Mouse (Mus musculus): ENCODE measurements around the gene Arrdc5. TPM values are rescaled to one million over a fixed set of nuclear protein-coding genes. Genes with fewer than 3 reads are reported as not detected.

Arrdc5 gene
- polyA plus RNA-seq, 1 experiment from 2014 or later: 0.21 TPM

- Histone ChIP-seq H3K27me3 (ENCODE audit: control insufficient read depth, insufficient read depth, low read length) (no peaks in the 10 kb centered on the region), H3K27ac (ENCODE audit: low read length) (peak overlapping the region; percentile 95), H3K4me1 (ENCODE audit: control insufficient read depth, insufficient read depth, low read length) (peaks cover 26% of the 10 kb centered on the region), H3K9me3 (replicated peaks; ENCODE audit: control insufficient read depth, low read length) (no peaks in the 10 kb centered on the region), H3K9ac (ENCODE audit: low read length) (peak overlapping the region; percentile 86), H3K36me3 (ENCODE audit: control insufficient read depth, insufficient read depth) (peaks cover 24% of the 10 kb centered on the region), H3K4me2 (ENCODE audit: low read depth, low read length) (peak overlapping the region; percentile 90), H3K4me3 (ENCODE audit: low read length) (peak overlapping the region; percentile 57)
- no peak for ATAC-seq (replicated peaks; ENCODE audit: extremely low read depth, insufficient read depth, low FRiP score)
- 40% methylated on average over 3 of the region's 3 CpGs for WGBS
These were observed 11.2 kb downstream of the Arrdc5 start for GRCm38 (mm10) chr17:56288866-56289265.

- peak overlapping the region; percentile 62 for H3K9ac ChIP-seq (ENCODE audit: low read length)
These were observed 12.3 kb downstream of the Arrdc5 start for GRCm38 (mm10) chr17:56287830-56288229.

GRCm38 (mm10) chr17:56285995-56286394, 14.1 kb downstream of the Arrdc5 start:
- WGBS: 91% methylated on average over 11 of the region's 11 CpGs
- Histone ChIP-seq H3K4me2 (ENCODE audit: low read depth, low read length) (no peak overlapping the region), H3K27ac (ENCODE audit: low read length) (no peak overlapping the region), H3K27me3 (ENCODE audit: control insufficient read depth, insufficient read depth, low read length) (no peaks in the 10 kb centered on the region), H3K9ac (ENCODE audit: low read length) (no peak overlapping the region), H3K4me3 (ENCODE audit: low read length) (no peak overlapping the region), H3K9me3 (replicated peaks; ENCODE audit: control insufficient read depth, low read length) (no peaks in the 10 kb centered on the region; the same call in 1 of the 2 replicates), H3K36me3 (ENCODE audit: control insufficient read depth, insufficient read depth) (peaks cover 33% of the 10 kb centered on the region), H3K4me1 (ENCODE audit: control insufficient read depth, insufficient read depth, low read length) (peaks cover 23% of the 10 kb centered on the region)
- no peak for ATAC-seq (replicated peaks; ENCODE audit: extremely low read depth, insufficient read depth, low FRiP score)

More at GRCm38 (mm10) chr17:56287830-56288229, 12.3 kb downstream of the Arrdc5 start:
- 0 out of 2 replicates have a peak, but pooled peaks have one; percentile 10 for ATAC-seq (replicated peaks; ENCODE audit: extremely low read depth, insufficient read depth, low FRiP score)
- Histone ChIP-seq H3K9me3 (replicated peaks; ENCODE audit: control insufficient read depth, low read length) (no peaks in the 10 kb centered on the region), H3K4me1 (ENCODE audit: control insufficient read depth, insufficient read depth, low read length) (peaks cover 26% of the 10 kb centered on the region), H3K4me2 (ENCODE audit: low read depth, low read length) (peak overlapping the region; percentile 90), H3K27me3 (ENCODE audit: control insufficient read depth, insufficient read depth, low read length) (no peaks in the 10 kb centered on the region), H3K36me3 (ENCODE audit: control insufficient read depth, insufficient read depth) (peaks cover 28% of the 10 kb centered on the region), H3K27ac (ENCODE audit: low read length) (peak overlapping the region; percentile 95), H3K4me3 (ENCODE audit: low read length) (peak overlapping the region; percentile 18; the same call in 1 of the 2 replicates)
- WGBS: 36% methylated on average over 3 of the region's 3 CpGs

GRCm38 (mm10) chr17:56283316-56283715, 16.8 kb downstream of the Arrdc5 start:
- Histone ChIP-seq H3K4me3 (ENCODE audit: low read length) (no peak overlapping the region), H3K27me3 (ENCODE audit: control insufficient read depth, insufficient read depth, low read length) (no peaks in the 10 kb centered on the region), H3K36me3 (ENCODE audit: control insufficient read depth, insufficient read depth) (peaks cover 41% of the 10 kb centered on the region), H3K27ac (ENCODE audit: low read length) (no peak overlapping the region), H3K4me2 (ENCODE audit: low read depth, low read length) (no peak overlapping the region), H3K9ac (ENCODE audit: low read length) (no peak overlapping the region), H3K4me1 (ENCODE audit: control insufficient read depth, insufficient read depth, low read length) (peaks cover 13% of the 10 kb centered on the region), H3K9me3 (replicated peaks; ENCODE audit: control insufficient read depth, low read length) (no peaks in the 10 kb centered on the region; the same call in 1 of the 2 replicates)
- ATAC-seq (replicated peaks; ENCODE audit: extremely low read depth, insufficient read depth, low FRiP score): no peak
- 89% methylated on average over 8 of the region's 8 CpGs for WGBS

GRCm38 (mm10) chr17:56282802-56283201, 17.3 kb downstream of the Arrdc5 start:
- WGBS: 86% methylated on average over 4 of the region's 4 CpGs
- ATAC-seq (replicated peaks; ENCODE audit: extremely low read depth, insufficient read depth, low FRiP score): no peak
- Histone ChIP-seq H3K9me3 (replicated peaks; ENCODE audit: control insufficient read depth, low read length) (no peaks in the 10 kb centered on the region; the same call in 1 of the 2 replicates), H3K9ac (ENCODE audit: low read length) (no peak overlapping the region), H3K4me1 (ENCODE audit: control insufficient read depth, insufficient read depth, low read length) (peaks cover 12% of the 10 kb centered on the region), H3K4me2 (ENCODE audit: low read depth, low read length) (no peak overlapping the region), H3K36me3 (ENCODE audit: control insufficient read depth, insufficient read depth) (peaks cover 41% of the 10 kb centered on the region), H3K27ac (ENCODE audit: low read length) (no peak overlapping the region), H3K27me3 (ENCODE audit: control insufficient read depth, insufficient read depth, low read length) (no peaks in the 10 kb centered on the region), H3K4me3 (ENCODE audit: low read length) (no peak overlapping the region)

GRCm38 (mm10) chr17:56281193-56281592, 18.9 kb downstream of the Arrdc5 start:
- no peak for ATAC-seq (replicated peaks; ENCODE audit: extremely low read depth, insufficient read depth, low FRiP score)
- WGBS: 90% methylated on average over 12 of the region's 12 CpGs
- no peak overlapping the region for H3K9ac ChIP-seq (ENCODE audit: low read length)
- no peak overlapping the region for H3K4me2 ChIP-seq (ENCODE audit: low read depth, low read length)
- no peaks in the 10 kb centered on the region for H3K27me3 ChIP-seq (ENCODE audit: control insufficient read depth, insufficient read depth, low read length)
- H3K36me3 ChIP-seq (ENCODE audit: control insufficient read depth, insufficient read depth): peaks cover 38% of the 10 kb centered on the region
- peaks cover 18% of the 10 kb centered on the region for H3K4me1 ChIP-seq (ENCODE audit: control insufficient read depth, insufficient read depth, low read length)
- no peak overlapping the region for H3K4me3 ChIP-seq (ENCODE audit: low read length)
- H3K9me3 ChIP-seq (replicated peaks; ENCODE audit: control insufficient read depth, low read length): no peaks in the 10 kb centered on the region; the same call in 1 of the 2 replicates
- no peak overlapping the region for H3K27ac ChIP-seq (ENCODE audit: low read length)

- H3K4me2 ChIP-seq (ENCODE audit: low read depth, low read length): no peak overlapping the region
- peak overlapping the region; percentile 62 for H3K27ac ChIP-seq (ENCODE audit: low read length)
- WGBS: 71% methylated on average over 12 of the region's 12 CpGs
- H3K9me3 ChIP-seq (replicated peaks; ENCODE audit: control insufficient read depth, low read length): no peaks in the 10 kb centered on the region; the same call in 1 of the 2 replicates
- H3K4me1 ChIP-seq (ENCODE audit: control insufficient read depth, insufficient read depth, low read length): peaks cover 18% of the 10 kb centered on the region
- no peaks in the 10 kb centered on the region for H3K27me3 ChIP-seq (ENCODE audit: control insufficient read depth, insufficient read depth, low read length)
- no peak overlapping the region for H3K9ac ChIP-seq (ENCODE audit: low read length)
- no peak overlapping the region for H3K4me3 ChIP-seq (ENCODE audit: low read length)
- no peak for ATAC-seq (replicated peaks; ENCODE audit: extremely low read depth, insufficient read depth, low FRiP score)
- peaks cover 22% of the 10 kb centered on the region for H3K36me3 ChIP-seq (ENCODE audit: control insufficient read depth, insufficient read depth)
These were observed 20.5 kb downstream of the Arrdc5 start for GRCm38 (mm10) chr17:56279481-56280155.

GRCm38 (mm10) chr17:56278340-56278739, 21.7 kb downstream of the Arrdc5 start:
- Histone ChIP-seq H3K27ac (ENCODE audit: low read length) (peak overlapping the region; percentile 94), H3K4me1 (ENCODE audit: control insufficient read depth, insufficient read depth, low read length) (peaks cover 23% of the 10 kb centered on the region), H3K9ac (ENCODE audit: low read length) (peak overlapping the region; percentile 35; the same call in 1 of the 2 replicates), H3K4me2 (ENCODE audit: low read depth, low read length) (no peak overlapping the region), H3K9me3 (replicated peaks; ENCODE audit: control insufficient read depth, low read length) (no peaks in the 10 kb centered on the region; the same call in 1 of the 2 replicates), H3K27me3 (ENCODE audit: control insufficient read depth, insufficient read depth, low read length) (no peaks in the 10 kb centered on the region), H3K4me3 (ENCODE audit: low read length) (no peak overlapping the region), H3K36me3 (ENCODE audit: control insufficient read depth, insufficient read depth) (peaks cover 22% of the 10 kb centered on the region)
- 87% methylated on average over 5 of the region's 5 CpGs for WGBS
- no peak for ATAC-seq (replicated peaks; ENCODE audit: extremely low read depth, insufficient read depth, low FRiP score)

GRCm38 (mm10) chr17:56277567-56277893, 22.6 kb downstream of the Arrdc5 start:
- peaks cover 29% of the 10 kb centered on the region for H3K4me1 ChIP-seq (ENCODE audit: control insufficient read depth, insufficient read depth, low read length)
- H3K9me3 ChIP-seq (replicated peaks; ENCODE audit: control insufficient read depth, low read length): no peaks in the 10 kb centered on the region; the same call in 1 of the 2 replicates
- H3K4me3 ChIP-seq (ENCODE audit: low read length): peak overlapping the region; percentile 84
- ATAC-seq (replicated peaks; ENCODE audit: extremely low read depth, insufficient read depth, low FRiP score): no peak
- H3K36me3 ChIP-seq (ENCODE audit: control insufficient read depth, insufficient read depth): peaks cover 20% of the 10 kb centered on the region
- H3K27ac ChIP-seq (ENCODE audit: low read length): peak overlapping the region; percentile 94
- peak overlapping the region; percentile 81 for H3K4me2 ChIP-seq (ENCODE audit: low read depth, low read length)
- WGBS: 28% methylated on average over 2 of the region's 2 CpGs
- peak overlapping the region; percentile 51; the same call in 1 of the 2 replicates for H3K9ac ChIP-seq (ENCODE audit: low read length)
- no peaks in the 10 kb centered on the region for H3K27me3 ChIP-seq (ENCODE audit: control insufficient read depth, insufficient read depth, low read length)

Data from heart, embryonic 16.5 days (tissue).